Mouse (Mus musculus): ENCODE results near the gene Myh6. TPM values are rescaled to one million over a fixed set of nuclear protein-coding genes. Genes with fewer than 3 reads are reported as not detected.
"Not testable (repeated sequence)": the region's sequence is repeated elsewhere in the genome, so short reads cannot be mapped to it uniquely, and the experiment has no call there.

Gene Myh6
- polyA plus RNA-seq, 1 experiment, result 1.0 TPM

- Histone ChIP-seq H3K27ac (ENCODE audit: insufficient read depth, low read length) (no peak overlapping the region), H3K4me3 (ENCODE audit: insufficient read depth, low read length) (no peak overlapping the region), H3K4me1 (ENCODE audit: control insufficient read depth, insufficient read depth, low read length) (peaks cover 10% of the 10 kb centered on the region)
- TF ChIP-seq CTCF (IDR thresholded peaks at IDR 0.05; ENCODE audit: borderline replicate concordance, insufficient read depth, low read length) (no peak), POLR2A (IDR thresholded peaks at IDR 0.05; ENCODE audit: low read depth, low read length) (no peak)
Observed at GRCm38 (mm10) chr14:54948781-54949180, 17.9 kb downstream of the Myh6 start.

DNA sequence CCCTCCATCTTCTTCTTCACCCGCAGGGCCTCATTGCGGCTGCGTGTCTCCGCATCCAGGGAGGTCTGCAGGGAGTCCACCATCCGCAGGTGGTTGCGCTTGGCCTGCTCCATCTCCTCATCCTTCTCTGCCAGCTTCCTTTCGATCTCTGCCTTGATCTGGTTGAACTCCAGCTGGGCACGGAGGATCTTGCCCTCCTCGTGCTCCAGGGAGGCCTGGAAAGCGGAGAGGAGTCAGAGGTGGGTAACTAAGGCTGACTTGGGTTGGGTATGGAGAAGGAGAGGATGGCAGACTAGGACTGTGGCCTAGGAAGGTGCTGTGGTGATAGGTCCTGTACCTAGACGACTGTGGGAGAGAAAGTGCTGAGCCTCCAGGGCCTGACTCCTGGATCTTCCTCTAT lies 19.7 kb downstream of the Myh6 start:
- H3K4me3 ChIP-seq (ENCODE audit: insufficient read depth, low read length); H3K27ac ChIP-seq (ENCODE audit: insufficient read depth, low read length): not testable (repeated sequence)
- peaks cover 10% of the 10 kb centered on the region for H3K4me1 ChIP-seq (ENCODE audit: control insufficient read depth, insufficient read depth, low read length)

DNA sequence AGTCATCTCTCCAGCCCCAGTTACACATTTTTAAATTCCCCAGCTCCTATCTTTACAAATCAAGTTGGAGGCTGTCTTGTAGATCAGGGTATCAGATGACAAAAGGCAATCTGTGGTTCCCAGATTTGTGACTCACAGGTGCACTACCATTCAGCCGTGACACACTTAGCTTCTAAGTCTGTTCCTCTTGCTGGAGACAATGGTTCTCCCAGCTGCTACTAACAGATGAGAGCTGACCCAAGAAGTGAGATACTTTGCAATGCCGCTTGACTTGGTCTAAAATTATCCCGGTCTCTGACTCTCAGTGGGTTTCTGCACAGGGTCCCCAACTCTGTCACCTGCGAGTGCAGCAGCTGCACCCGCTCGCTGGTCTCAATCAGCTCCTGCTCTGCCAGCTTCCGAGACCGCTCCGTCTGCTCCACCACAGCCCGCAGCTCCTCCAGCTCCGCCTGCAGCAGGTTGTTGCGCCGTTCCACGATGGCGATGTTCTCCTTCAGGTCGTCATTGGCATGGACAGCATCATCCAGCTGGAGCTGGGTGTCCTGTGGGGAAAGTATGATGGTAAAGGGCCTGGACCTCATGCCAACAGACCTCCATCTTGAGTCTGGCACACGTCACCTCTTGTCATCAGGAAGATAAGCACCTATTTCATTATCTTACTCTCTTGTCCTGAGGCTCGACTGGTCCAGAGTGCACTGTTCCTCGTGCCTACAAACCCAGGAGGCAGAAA lies 20.6 kb downstream of the Myh6 start:
- TF ChIP-seq CTCF (IDR thresholded peaks at IDR 0.05; ENCODE audit: borderline replicate concordance, insufficient read depth, low read length) (no peak), POLR2A (IDR thresholded peaks at IDR 0.05; ENCODE audit: low read depth, low read length) (no peak)
- Histone ChIP-seq H3K4me3 (ENCODE audit: insufficient read depth, low read length) (no peak overlapping the region), H3K4me1 (ENCODE audit: control insufficient read depth, insufficient read depth, low read length) (peaks cover 10% of the 10 kb centered on the region), H3K27ac (ENCODE audit: insufficient read depth, low read length) (no peak overlapping the region)

DNA sequence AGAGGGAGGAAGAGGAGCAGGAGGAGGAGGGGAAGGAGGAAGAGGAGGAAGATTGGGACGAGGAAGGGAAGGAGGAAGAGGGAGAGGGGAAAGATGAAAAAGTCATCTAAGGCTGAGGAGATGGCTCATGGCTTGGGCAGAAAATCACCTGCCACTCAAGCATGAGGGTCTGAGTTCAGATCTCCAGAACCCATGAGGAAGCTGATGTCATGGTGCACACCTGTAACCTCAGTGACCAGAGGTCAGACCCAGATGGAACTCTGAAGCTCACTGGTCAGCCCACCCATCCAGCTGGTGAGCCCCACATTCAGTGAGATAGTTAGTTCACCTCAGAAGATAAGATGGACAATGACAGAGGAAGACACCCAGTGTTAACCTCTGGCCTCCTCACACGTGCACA lies 21.8 kb downstream of the Myh6 start:
- Histone ChIP-seq H3K27ac (ENCODE audit: insufficient read depth, low read length) (no peak overlapping the region), H3K4me3 (ENCODE audit: insufficient read depth, low read length) (no peak overlapping the region), H3K4me1 (ENCODE audit: control insufficient read depth, insufficient read depth, low read length) (peaks cover 10% of the 10 kb centered on the region)
- TF ChIP-seq POLR2A (IDR thresholded peaks at IDR 0.05; ENCODE audit: low read depth, low read length) (no peak), CTCF (IDR thresholded peaks at IDR 0.05; ENCODE audit: borderline replicate concordance, insufficient read depth, low read length) (no peak)

GRCm38 (mm10) chr14:54943971-54944370 lies 22.8 kb downstream of the Myh6 start:
- no peak for TF ChIP-seq CTCF (IDR thresholded peaks at IDR 0.05; ENCODE audit: borderline replicate concordance, insufficient read depth, low read length)
- no peak for TF ChIP-seq POLR2A (IDR thresholded peaks at IDR 0.05; ENCODE audit: low read depth, low read length)

DNA sequence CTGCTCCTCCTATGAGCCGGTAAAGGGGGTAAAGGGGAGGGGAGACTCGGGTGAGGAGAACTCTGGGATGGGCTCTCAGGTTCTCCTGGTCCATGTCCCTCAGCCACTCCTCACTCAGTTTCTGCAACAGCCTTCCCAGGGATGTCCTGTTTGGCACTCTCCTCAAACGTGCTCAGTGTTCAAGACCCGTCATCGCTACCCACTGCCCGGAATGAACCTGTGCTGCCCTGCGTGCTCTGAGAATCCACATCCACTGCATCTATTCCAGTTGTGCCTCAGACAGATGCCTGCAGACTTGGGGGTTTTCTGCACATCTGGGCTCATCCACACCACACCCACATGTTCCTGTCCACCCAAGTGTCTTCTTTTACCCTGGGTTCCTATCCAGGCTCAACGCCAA lies 24.2 kb downstream of the Myh6 start:
- TF ChIP-seq CTCF (IDR thresholded peaks at IDR 0.05; ENCODE audit: borderline replicate concordance, insufficient read depth, low read length) (no peak), POLR2A (IDR thresholded peaks at IDR 0.05; ENCODE audit: low read depth, low read length) (no peak)
- Histone ChIP-seq H3K27ac (ENCODE audit: insufficient read depth, low read length) (no peak overlapping the region), H3K4me3 (ENCODE audit: insufficient read depth, low read length) (no peak overlapping the region), H3K4me1 (ENCODE audit: control insufficient read depth, insufficient read depth, low read length) (peaks cover 10% of the 10 kb centered on the region)

More at GRCm38 (mm10) chr14:54943971-54944370, 22.8 kb downstream of the Myh6 start:
- Histone ChIP-seq H3K27ac (ENCODE audit: insufficient read depth, low read length) (no peak overlapping the region), H3K4me3 (ENCODE audit: insufficient read depth, low read length) (no peak overlapping the region), H3K4me1 (ENCODE audit: control insufficient read depth, insufficient read depth, low read length) (peaks cover 10% of the 10 kb centered on the region)

GRCm38 (mm10) chr14:54941024-54941978 lies 25.4 kb downstream of the Myh6 start:
- peaks cover 9% of the 10 kb centered on the region for H3K4me1 ChIP-seq (ENCODE audit: control insufficient read depth, insufficient read depth, low read length)
- TF ChIP-seq CTCF (IDR thresholded peaks at IDR 0.05; ENCODE audit: borderline replicate concordance, insufficient read depth, low read length) (no peak), POLR2A (IDR thresholded peaks at IDR 0.05; ENCODE audit: low read depth, low read length) (no peak)
- no peak overlapping the region for H3K27ac ChIP-seq (ENCODE audit: insufficient read depth, low read length)
- no peak overlapping the region for H3K4me3 ChIP-seq (ENCODE audit: insufficient read depth, low read length)

DNA sequence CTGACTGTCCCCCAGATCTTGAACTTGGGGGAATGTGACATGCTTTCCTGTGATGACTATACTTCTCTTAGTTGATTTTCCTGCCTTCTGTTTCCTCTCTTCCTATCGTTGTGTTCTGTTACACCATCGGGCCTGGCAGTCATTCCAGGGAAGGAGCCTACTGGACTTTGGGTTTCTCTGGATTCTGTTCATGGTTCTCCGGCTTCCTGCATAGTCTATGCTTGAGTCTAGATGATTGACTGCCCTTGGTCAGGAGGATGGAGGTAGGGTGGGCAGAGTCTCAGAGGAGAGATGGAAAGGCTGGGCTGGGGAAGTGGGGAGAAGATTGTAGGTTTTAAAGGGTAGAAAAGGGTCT lies 26.6 kb downstream of the Myh6 start:
- no peak for TF ChIP-seq POLR2A (IDR thresholded peaks at IDR 0.05; ENCODE audit: low read depth, low read length)
- TF ChIP-seq CTCF (IDR thresholded peaks at IDR 0.05; ENCODE audit: borderline replicate concordance, insufficient read depth, low read length), result no peak
- no peaks in the 10 kb centered on the region for H3K4me1 ChIP-seq (ENCODE audit: control insufficient read depth, insufficient read depth, low read length)

DNA sequence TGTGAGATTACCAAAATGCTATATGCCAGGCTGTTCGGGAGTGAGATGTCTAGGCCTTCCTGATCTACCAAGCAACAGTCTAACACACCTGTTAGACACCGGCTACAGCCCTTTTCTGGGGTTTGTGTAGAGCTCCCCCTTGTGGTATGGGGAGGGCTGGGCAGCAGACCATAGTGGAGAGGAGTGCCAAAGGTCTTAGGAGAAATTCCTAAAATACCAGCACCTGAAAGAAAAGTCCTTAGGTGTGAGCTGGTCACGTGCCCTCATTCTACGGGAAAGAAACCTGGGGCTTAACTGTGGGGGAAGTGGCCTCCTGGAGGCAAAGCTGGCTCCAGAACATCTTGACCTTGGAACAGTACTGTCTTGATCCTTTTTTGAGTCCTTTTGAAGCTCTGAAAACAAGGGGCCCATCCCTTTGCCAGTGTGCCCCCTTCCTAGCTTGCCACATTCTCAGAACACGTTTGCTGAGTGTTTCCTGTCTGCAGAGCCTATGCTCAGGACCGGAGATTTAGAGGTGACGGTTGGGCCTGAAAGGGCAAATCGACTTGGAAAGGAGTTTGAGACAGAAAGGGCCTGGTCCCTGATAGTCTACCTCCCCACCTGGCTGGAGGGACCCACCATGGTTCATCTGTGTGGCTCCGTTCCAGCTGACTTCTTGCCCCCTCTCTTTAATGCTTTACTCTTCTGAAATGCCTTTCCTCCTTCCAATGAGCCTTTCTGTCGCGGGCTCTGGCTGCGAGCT lies 27.1 kb downstream of the Myh6 start:
- Histone ChIP-seq H3K4me3 (ENCODE audit: insufficient read depth, low read length) (no peak overlapping the region), H3K27ac (ENCODE audit: insufficient read depth, low read length) (no peak overlapping the region), H3K4me1 (ENCODE audit: control insufficient read depth, insufficient read depth, low read length) (no peaks in the 10 kb centered on the region)
- TF ChIP-seq POLR2A (IDR thresholded peaks at IDR 0.05; ENCODE audit: low read depth, low read length) (no peak), CTCF (IDR thresholded peaks at IDR 0.05; ENCODE audit: borderline replicate concordance, insufficient read depth, low read length) (peak; percentile 46; the same call in 1 of the 2 replicates)

More for the DNA sequence above, 26.6 kb downstream of the Myh6 start:
- Histone ChIP-seq H3K4me3 (ENCODE audit: insufficient read depth, low read length) (no peak overlapping the region), H3K27ac (ENCODE audit: insufficient read depth, low read length) (no peak overlapping the region)

All from embryonic fibroblast, embryonic 13.5 days (primary cell).